Mouse (Mus musculus) embryonic facial prominence, embryonic 15.5 days (tissue): ENCODE results near the gene Col25a1. TPM values are rescaled to one million over a fixed set of nuclear protein-coding genes. Genes with fewer than 3 reads are reported as not detected.

Experiments
- ATAC-seq: fragments of 200-750 bp; cut with Nextera tagmentation; 2 replicates; pipeline ENCODE4 v1.8.0; 2017; ENCODE audit warnings: low read depth, moderate TSS enrichment; ENCODE audit not compliant: insufficient number of reproducible peaks, low FRiP score, low TSS enrichment
- H3K27ac ChIP-seq: fragments of 300-500 bp; sonication (generic); replicated peaks from 2 replicates; pipeline ENCODE4 v1.5.1; 2015; ENCODE audit warnings: mild to moderate bottlenecking, inconsistent platforms
- H3K27me3 ChIP-seq: fragments of 300-500 bp; sonication (generic); 2 replicates; pipeline ENCODE4 v1.6.1; 2015; ENCODE audit warnings: inconsistent platforms
- H3K36me3 ChIP-seq: fragments of 300-500 bp; sonication (generic); 2 replicates; pipeline ENCODE4 v1.6.1; 2015; ENCODE audit warnings: mild to moderate bottlenecking, inconsistent platforms
- H3K4me1 ChIP-seq: fragments of 300-500 bp; sonication (generic); 2 replicates; pipeline ENCODE4 v1.6.1; 2015; ENCODE audit warnings: inconsistent platforms
- H3K4me2 ChIP-seq: fragments of 300-500 bp; sonication (generic); replicated peaks from 2 replicates; pipeline ENCODE4 v1.6.1; 2015; ENCODE audit warnings: mild to moderate bottlenecking, inconsistent platforms
- H3K4me3 ChIP-seq: fragments of 300-500 bp; sonication (generic); replicated peaks from 2 replicates; pipeline ENCODE4 v1.5.1; 2015; ENCODE audit warnings: mild to moderate bottlenecking, inconsistent platforms
- H3K9ac ChIP-seq: fragments of 300-500 bp; sonication (generic); 2 replicates; pipeline ENCODE4 v1.6.1; 2015; ENCODE audit warnings: inconsistent platforms
- H3K9me3 ChIP-seq: fragments of 300-500 bp; sonication (generic); replicated peaks from 2 replicates; pipeline ENCODE4 v1.6.1; 2016; ENCODE audit warnings: inconsistent platforms
- WGBS: fragments of 180-500 bp; shearing (Covaris S2); methylation state at CpG from one replicate; pipeline ENCODE4 v1.1.7; 2015; 5-methylcytosine and 5-hydroxymethylcytosine counted together
- polyA plus RNA-seq: library from polyadenylated mRNA; unstranded; fragments of >200 nt; fragmentation: Nextera tagmentation; extraction: Ambion mirVana; gene quantifications from 2 replicates; pipeline ENCODE4 v1.2.1, GENCODE M21; 2015

The Col25a1 gene
- polyA plus RNA-seq, 1 experiment from 2014 or later = 16.5 TPM

DNA sequence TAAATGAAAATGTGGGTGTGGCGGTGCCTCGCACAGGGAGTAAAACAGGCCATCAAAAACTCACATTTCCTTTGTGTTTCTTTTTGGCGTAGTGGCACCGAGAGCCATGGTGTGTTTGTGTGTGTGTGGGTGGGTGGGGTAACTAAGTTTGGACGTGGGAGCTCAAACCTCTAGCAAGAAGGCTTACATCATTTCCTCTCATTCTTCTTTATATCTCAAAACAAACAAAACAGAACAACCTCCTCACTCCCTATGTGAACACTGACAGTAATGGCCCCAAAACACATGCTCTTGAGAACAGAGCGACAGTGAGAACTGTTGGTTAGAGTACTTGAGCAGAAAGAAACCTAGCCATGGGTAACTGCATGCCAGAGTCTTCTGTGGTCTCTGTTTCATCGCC, 121.1 kb downstream of the Col25a1 start:
- Histone ChIP-seq H3K36me3 (no peaks in the 10 kb centered on the region), H3K4me3 (no peak overlapping the region), H3K4me1 (no peaks in the 10 kb centered on the region), H3K27me3 (no peaks in the 10 kb centered on the region), H3K27ac (no peak overlapping the region), H3K9ac (no peak overlapping the region), H3K9me3 (no peaks in the 10 kb centered on the region), H3K4me2 (no peak overlapping the region)
- ATAC-seq = no peak
- WGBS = 78% methylated on average over 7 of the region's 7 CpGs

DNA sequence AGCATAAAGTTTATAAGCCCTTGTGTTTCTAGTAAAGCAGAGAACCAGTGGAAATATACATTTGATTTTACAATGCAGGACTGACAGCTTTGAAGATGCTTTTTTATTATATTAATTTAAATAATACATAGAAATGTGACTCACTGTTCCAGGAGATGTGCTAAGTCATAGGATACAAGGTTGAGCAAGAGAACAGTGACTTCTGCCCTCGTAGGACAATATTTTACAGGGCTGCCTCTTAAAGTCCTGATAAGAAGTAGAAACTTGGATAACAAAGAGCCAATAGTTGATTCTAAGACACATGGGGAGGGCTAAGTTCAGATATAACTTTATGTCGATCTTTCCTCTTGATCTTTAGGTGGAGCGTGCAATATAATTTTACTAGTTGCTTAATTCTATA, 124.8 kb downstream of the Col25a1 start:
- H3K4me3 ChIP-seq = no peak overlapping the region
- no peak for ATAC-seq
- WGBS = 88% methylated on average over 3 of the region's 3 CpGs
- no peak overlapping the region for H3K9ac ChIP-seq
- no peak overlapping the region for H3K27ac ChIP-seq
- H3K36me3 ChIP-seq = no peaks in the 10 kb centered on the region
- H3K4me1 ChIP-seq = no peaks in the 10 kb centered on the region
- no peaks in the 10 kb centered on the region for H3K9me3 ChIP-seq
- H3K4me2 ChIP-seq = no peak overlapping the region
- H3K27me3 ChIP-seq = no peaks in the 10 kb centered on the region

DNA sequence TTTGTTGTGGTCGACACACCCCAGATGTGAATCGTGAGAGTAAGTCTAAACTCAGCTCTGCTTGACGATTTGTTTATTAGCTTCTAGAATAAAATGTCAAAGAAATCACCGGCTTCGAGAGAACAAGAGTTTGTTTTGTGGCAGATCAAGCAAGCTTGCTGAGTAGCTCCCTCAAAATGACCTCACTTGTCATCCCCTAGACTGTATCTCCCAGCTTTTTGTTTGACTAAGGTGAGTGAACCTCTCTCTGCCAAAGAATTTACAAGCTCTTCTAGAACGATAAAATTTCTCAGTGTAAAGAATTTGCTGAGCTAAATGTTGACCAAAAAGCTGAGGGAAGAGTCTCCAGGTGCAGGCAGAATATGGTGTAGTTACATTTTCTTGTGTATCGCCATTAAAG, 125.3 kb downstream of the Col25a1 start:
- no peak for ATAC-seq
- H3K27ac ChIP-seq = no peak overlapping the region
- no peak overlapping the region for H3K4me3 ChIP-seq
- no peak overlapping the region for H3K4me2 ChIP-seq
- H3K9me3 ChIP-seq = no peaks in the 10 kb centered on the region
- no peaks in the 10 kb centered on the region for H3K36me3 ChIP-seq
- H3K27me3 ChIP-seq = no peaks in the 10 kb centered on the region
- 67% methylated on average over 7 of the region's 7 CpGs for WGBS
- H3K9ac ChIP-seq = no peak overlapping the region
- no peaks in the 10 kb centered on the region for H3K4me1 ChIP-seq

DNA sequence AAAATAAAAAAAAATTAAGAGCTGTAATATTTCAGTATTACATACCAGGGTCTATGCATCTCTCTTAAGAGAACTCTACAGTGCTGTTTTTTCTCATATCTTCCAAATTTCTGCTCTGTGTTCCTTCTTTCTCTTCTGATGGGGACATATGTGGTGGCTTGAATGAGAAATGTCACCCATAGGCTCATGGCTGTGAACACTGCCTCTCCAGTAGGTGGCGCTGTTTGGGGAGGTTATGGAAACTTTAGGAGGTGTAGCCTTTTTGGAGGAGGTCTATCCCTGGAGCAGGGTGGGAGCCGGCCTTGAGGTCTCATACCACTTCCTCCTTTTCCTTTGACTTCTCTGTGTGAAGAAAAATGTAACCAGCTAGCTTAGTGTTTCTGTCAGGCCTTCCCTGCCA, 128.4 kb downstream of the Col25a1 start:
- H3K4me3 ChIP-seq = no peak overlapping the region
- no peaks in the 10 kb centered on the region for H3K27me3 ChIP-seq
- no peaks in the 10 kb centered on the region for H3K4me1 ChIP-seq
- no peaks in the 10 kb centered on the region for H3K9me3 ChIP-seq
- no peak overlapping the region for H3K4me2 ChIP-seq
- H3K27ac ChIP-seq = no peak overlapping the region
- WGBS = 88% methylated on average over 2 of the region's 2 CpGs
- no peak for ATAC-seq
- H3K36me3 ChIP-seq = no peaks in the 10 kb centered on the region
- no peak overlapping the region for H3K9ac ChIP-seq

DNA sequence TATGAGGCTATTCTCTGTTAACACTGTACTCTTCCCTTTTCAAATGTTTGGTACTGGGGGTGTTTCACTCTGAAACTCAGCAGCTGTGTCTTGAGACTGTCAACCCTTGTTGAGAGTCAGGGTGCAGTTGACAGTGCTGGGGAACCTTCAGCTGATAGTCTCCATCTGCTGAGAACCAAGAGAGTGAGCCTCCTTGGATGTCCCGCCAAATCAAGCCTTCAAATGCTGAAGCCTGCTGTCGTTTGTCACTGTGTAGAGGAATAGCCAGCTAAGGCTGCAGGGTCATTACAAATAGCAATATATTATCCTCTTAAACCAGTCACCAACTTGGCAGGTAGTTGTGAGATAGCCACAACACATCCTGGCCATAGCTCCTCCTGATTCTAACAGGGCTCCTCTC, 129.0 kb downstream of the Col25a1 start:
- Histone ChIP-seq H3K4me2 (no peak overlapping the region), H3K4me1 (0 out of 2 replicates have a peak, but pooled peaks cover 4% of the 10 kb centered on the region), H3K4me3 (no peak overlapping the region), H3K36me3 (no peaks in the 10 kb centered on the region), H3K27ac (no peak overlapping the region), H3K27me3 (no peaks in the 10 kb centered on the region), H3K9ac (no peak overlapping the region), H3K9me3 (no peaks in the 10 kb centered on the region)
- WGBS = 81% methylated on average over 2 of the region's 2 CpGs
- no peak for ATAC-seq

DNA sequence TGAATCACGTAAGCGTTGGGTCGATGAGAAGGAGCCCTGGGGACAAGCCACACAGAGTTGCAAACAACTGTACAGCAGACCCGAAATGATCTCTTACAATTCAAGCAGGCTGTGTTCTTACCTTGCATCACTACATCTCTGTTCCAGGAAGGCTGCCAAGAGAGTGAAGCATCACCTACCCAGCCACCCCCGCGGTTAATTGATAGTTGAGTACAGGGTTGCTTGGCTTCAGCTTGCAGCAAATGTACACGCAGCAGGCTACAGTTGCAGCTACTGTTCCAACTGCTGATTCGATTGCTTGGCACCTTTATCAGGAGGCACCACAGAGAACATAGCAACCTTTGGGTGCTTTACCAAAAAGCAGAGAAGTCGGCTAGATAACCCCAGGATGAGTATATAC, 133.8 kb downstream of the Col25a1 start:
- Histone ChIP-seq H3K9ac (no peak overlapping the region), H3K27ac (no peak overlapping the region), H3K27me3 (no peaks in the 10 kb centered on the region), H3K9me3 (no peaks in the 10 kb centered on the region), H3K4me2 (no peak overlapping the region), H3K36me3 (no peaks in the 10 kb centered on the region), H3K4me3 (no peak overlapping the region), H3K4me1 (peaks cover 16% of the 10 kb centered on the region)
- WGBS = 74% methylated on average over 9 of the region's 9 CpGs
- ATAC-seq = no peak

DNA sequence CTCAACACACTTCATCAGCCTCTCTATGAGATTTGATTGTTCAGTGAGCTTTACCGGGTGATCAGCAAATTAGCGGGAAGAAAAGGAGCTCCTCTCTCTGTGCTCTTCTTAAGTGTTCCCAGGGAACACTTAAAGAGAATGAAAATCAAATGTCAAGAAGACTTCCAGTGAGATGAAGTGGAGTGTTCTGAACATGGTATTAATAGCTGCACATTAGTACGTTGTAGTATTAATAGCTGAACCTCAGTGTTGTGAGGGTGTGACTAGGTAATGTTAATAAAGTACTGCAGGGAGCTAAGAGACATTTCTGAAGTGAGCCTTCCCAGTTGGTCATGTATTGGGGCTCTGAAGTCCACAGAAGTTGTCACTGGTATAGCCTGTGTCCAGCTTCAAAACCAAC, 139.2 kb downstream of the Col25a1 start:
- ATAC-seq = no peak
- Histone ChIP-seq H3K36me3 (no peaks in the 10 kb centered on the region), H3K9me3 (0 out of 2 replicates have a peak, but pooled peaks cover 4% of the 10 kb centered on the region), H3K4me1 (peaks cover 11% of the 10 kb centered on the region), H3K9ac (no peak overlapping the region), H3K4me3 (no peak overlapping the region), H3K4me2 (no peak overlapping the region), H3K27me3 (no peaks in the 10 kb centered on the region), H3K27ac (no peak overlapping the region)
- WGBS = 74% methylated on average over 3 of the region's 3 CpGs

DNA sequence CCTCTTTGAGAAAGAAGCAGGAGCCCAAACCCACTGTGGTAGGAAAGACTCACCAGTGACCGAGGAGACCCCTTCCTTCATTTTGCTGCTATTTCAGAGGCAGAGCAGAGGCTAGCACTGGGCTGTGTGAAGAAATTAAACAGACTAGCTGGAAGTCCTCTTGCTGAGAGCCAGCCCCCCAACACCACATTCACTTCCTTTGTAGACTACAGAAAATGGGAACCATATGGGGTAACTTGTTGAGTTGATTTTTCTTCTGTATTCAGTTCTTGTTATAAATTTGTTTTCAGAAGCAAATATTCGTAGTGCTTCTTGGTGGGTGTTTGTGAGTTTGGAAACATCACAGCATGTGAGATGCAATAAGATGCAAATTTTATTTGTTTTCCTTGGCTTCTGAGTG, 142.6 kb downstream of the Col25a1 start:
- Histone ChIP-seq H3K9me3 (0 out of 2 replicates have a peak, but pooled peaks cover 4% of the 10 kb centered on the region), H3K36me3 (no peaks in the 10 kb centered on the region), H3K4me1 (no peaks in the 10 kb centered on the region), H3K9ac (no peak overlapping the region), H3K27ac (no peak overlapping the region), H3K4me3 (no peak overlapping the region), H3K27me3 (no peaks in the 10 kb centered on the region), H3K4me2 (no peak overlapping the region)
- 31% methylated on average over 2 of the region's 2 CpGs for WGBS
- no peak for ATAC-seq

DNA sequence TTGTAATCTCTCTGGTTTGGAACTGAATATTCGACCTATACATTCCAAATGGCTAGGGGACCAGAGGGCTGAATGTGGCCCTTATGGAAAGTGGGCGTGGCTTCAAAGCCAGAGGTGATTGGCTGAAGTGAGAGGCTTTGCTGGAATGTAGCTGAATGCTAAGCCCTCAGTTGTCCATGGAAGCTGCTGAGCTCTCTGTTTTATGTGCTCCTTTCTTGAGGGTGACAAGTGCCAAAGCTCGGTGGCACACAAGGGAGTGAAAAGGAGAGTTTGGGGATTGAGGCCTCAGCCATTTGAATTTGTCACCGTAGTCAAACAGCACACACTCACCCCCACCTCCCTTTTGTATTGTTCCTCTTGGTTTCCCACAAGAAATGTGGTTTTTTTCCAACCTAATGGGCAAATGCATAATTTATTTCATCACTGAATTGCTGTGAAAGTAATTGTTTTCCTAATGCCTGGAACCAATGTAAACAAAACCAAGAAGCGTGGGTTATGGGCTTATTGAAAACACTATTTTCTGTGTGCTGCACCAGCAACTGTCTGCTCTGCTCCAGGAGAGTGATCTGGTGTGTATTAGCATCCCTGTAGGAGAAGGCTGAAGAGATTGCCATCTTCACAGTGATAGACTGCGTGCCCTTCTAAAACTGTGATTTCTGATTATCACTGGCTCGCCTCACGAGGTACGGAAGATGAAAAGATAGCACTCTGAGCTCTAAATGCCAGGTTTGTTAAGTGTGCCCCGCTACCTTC, 147.2 kb downstream of the Col25a1 start:
- no peak for ATAC-seq
- WGBS = 62% methylated on average over 10 of the region's 10 CpGs
- H3K4me2 ChIP-seq = no peak overlapping the region
- no peak overlapping the region for H3K9ac ChIP-seq
- 0 out of 2 replicates have a peak, but pooled peaks cover 4% of the 10 kb centered on the region for H3K9me3 ChIP-seq
- H3K4me3 ChIP-seq = no peak overlapping the region
- H3K4me1 ChIP-seq = no peaks in the 10 kb centered on the region; the same call in 1 of the 2 replicates
- H3K27ac ChIP-seq = no peak overlapping the region
- H3K27me3 ChIP-seq = no peaks in the 10 kb centered on the region
- H3K36me3 ChIP-seq = no peaks in the 10 kb centered on the region

DNA sequence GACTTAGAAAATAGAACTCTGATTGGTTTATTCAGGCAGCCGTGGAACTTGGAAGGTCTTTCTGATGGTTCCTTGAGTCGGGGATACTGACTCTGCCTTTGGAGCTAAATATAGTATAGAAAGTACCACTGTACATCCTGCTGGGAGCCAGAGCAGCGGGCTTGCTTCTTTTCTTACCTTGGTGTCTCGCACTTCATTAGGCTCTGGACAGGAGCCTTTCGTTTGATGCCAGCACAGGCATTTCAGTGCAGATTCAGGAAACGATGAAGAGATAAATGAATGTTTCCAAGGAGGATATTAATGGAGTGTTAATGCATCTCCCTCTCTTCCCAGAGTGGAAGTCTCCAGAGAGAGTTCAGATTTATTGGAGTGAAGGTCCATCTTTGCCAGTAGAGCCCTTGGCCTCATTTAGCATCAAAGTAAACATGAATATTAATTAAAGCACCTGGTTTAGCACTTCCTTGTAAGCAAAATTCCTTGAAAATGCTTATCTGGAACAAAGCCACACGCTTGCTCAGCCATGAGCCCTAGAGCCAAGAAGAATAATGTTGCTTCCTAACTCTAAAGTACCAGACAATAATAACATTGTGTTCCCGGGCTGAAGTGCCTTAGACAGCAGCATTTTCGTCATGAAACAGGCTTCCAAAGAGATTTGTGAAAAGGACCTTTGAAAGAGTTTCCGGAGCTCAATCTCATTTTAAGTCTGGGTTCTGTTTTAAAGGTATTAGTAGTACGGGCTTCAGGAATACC, 151.9 kb downstream of the Col25a1 start:
- Histone ChIP-seq H3K27me3 (no peaks in the 10 kb centered on the region), H3K9me3 (no peaks in the 10 kb centered on the region), H3K4me1 (no peaks in the 10 kb centered on the region; the same call in 1 of the 2 replicates), H3K4me3 (no peak overlapping the region), H3K36me3 (no peaks in the 10 kb centered on the region), H3K4me2 (no peak overlapping the region), H3K27ac (no peak overlapping the region), H3K9ac (no peak overlapping the region)
- WGBS = 61% methylated on average over 11 of the region's 11 CpGs
- no peak for ATAC-seq

DNA sequence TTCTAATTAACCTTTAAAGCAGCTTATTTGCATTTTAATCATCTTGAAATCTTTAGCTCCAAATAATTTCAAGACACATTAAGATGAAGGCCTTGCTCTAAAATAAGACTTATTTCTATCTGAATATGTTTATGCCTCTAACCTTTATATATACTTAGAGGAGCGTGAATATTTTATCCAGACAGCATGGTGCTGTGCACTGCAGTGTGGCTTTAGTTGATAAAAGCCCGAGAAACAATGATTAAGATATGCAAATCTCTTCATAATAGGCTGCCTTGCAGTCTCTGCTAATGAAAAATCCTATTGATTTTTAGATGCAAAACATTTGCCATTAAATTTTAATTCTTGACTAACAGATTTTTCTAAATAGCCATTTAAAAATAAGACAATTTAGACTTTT, 156.8 kb downstream of the Col25a1 start:
- Histone ChIP-seq H3K4me2 (no peak overlapping the region), H3K4me1 (peaks cover 12% of the 10 kb centered on the region), H3K27ac (no peak overlapping the region), H3K9me3 (no peaks in the 10 kb centered on the region), H3K9ac (no peak overlapping the region), H3K4me3 (no peak overlapping the region), H3K27me3 (no peaks in the 10 kb centered on the region), H3K36me3 (no peaks in the 10 kb centered on the region)
- ATAC-seq = no peak
- WGBS = 83% methylated on average over 2 of the region's 2 CpGs
